Mouse (Mus musculus) myocyte (in vitro differentiated cells): ENCODE measurements around the gene Gm20425.

Experiments
- CEBPB ChIP-seq: IDR thresholded peaks from 2 replicates; pipeline ENCODE4 v1.6.1; 2011; ENCODE audit warnings: mild to moderate bottlenecking, moderate library complexity; ENCODE audit not compliant: poor library complexity, insufficient read depth, severe bottlenecking
- E2F4 ChIP-seq: IDR thresholded peaks from one replicate; pipeline ENCODE4 v1.6.1; 2011; ENCODE audit warnings: mild to moderate bottlenecking, control low read depth, moderate library complexity; ENCODE audit not compliant: insufficient read depth
- MAX ChIP-seq: IDR thresholded peaks from one replicate; pipeline ENCODE4 v1.6.1; 2011; ENCODE audit warnings: low read depth, mild to moderate bottlenecking, control low read depth
- MYOD1 ChIP-seq, 3 experiments: IDR thresholded peaks; one replicate each; pipeline ENCODE4 v1.6.1; 2011; ENCODE audit warnings: control low read depth in 2 of 3, low read depth in 2 of 3, mild to moderate bottlenecking in 2 of 3, moderate library complexity in 1 of 3; ENCODE audit not compliant: insufficient read length in 2 of 3, control insufficient read depth in 1 of 3
- MYOG ChIP-seq, 3 experiments: IDR thresholded peaks; one replicate each; pipeline ENCODE4 v1.6.1; 2011; ENCODE audit warnings: control low read depth in 2 of 3, low read depth in 2 of 3, mild to moderate bottlenecking in 2 of 3; ENCODE audit not compliant: insufficient read length in 2 of 3, control insufficient read depth in 1 of 3, insufficient read depth in 1 of 3
- POLR2A ChIP-seq: IDR thresholded peaks from one replicate; pipeline ENCODE4 v1.6.1; 2011; ENCODE audit warnings: low read depth, mild to moderate bottlenecking, control low read depth, moderate library complexity; ENCODE audit not compliant: insufficient read length
- POLR2AphosphoS2 ChIP-seq: IDR thresholded peaks from one replicate; pipeline ENCODE4 v1.6.1; 2011; ENCODE audit warnings: low read depth, control low read depth; ENCODE audit not compliant: insufficient read length
- REST ChIP-seq: IDR thresholded peaks from one replicate; pipeline ENCODE4 v1.6.1; 2011; ENCODE audit warnings: mild to moderate bottlenecking, control low read depth, moderate library complexity; ENCODE audit not compliant: insufficient read depth, insufficient read length
- SRF ChIP-seq: IDR thresholded peaks from one replicate; pipeline ENCODE4 v1.6.1; 2011; ENCODE audit warnings: low read depth; ENCODE audit not compliant: control insufficient read depth, insufficient read length
- TCF12 ChIP-seq: IDR thresholded peaks from one replicate; pipeline ENCODE4 v1.6.1; 2011; ENCODE audit warnings: mild to moderate bottlenecking, control low read depth; ENCODE audit not compliant: poor library complexity, insufficient read depth, severe bottlenecking
- TCF3 ChIP-seq: IDR thresholded peaks from one replicate; pipeline ENCODE4 v1.6.1; 2011; ENCODE audit warnings: low read depth, control low read depth; ENCODE audit not compliant: insufficient read length
- USF1 ChIP-seq: IDR thresholded peaks from one replicate; pipeline ENCODE4 v1.6.1; 2011; ENCODE audit warnings: low read depth, mild to moderate bottlenecking, control low read depth, moderate library complexity

DNA sequence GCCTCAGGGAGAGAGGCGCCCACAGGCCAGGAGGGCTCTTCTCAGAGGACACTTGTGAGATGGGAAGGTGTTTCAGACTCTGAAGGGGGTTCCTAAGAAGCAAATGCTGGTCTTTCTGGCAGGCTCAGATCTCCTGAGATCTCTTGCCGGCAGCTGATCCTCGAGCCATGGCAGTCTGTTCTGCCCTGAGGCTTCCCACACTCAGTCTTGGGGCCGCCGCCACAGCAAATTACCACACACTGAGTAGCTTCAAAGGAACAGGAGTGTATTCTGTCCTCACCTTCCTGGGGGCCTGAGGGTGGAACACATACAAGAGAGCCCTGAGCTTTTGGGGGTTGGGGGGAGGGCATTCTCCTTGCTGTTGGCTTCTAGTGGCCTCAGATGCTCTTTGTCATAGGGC, 84.8 kb downstream of the Gm20425 start:
- TF ChIP-seq CEBPB (no peak), E2F4 (no peak), POLR2A (no peak), POLR2AphosphoS2 (no peak), TCF12 (no peak), REST (no peak), MAX (no peak), MYOD1 (IDR thresholded peaks at IDR 0.05; ENCODE audit: control insufficient read depth in 1 of 3, insufficient read length in 2 of 3, low read depth in 2 of 3) (no peak), USF1 (no peak), MYOG (IDR thresholded peaks at IDR 0.05; ENCODE audit: control insufficient read depth in 1 of 3, insufficient read depth in 1 of 3, insufficient read length in 2 of 3, low read depth in 2 of 3) (no peak), SRF (no peak), TCF3 (no peak)
